Mouse (Mus musculus) thymus, adult 2 months (tissue): Measurements from ENCODE around the gene Psmd12.

Experiments used
- CTCF ChIP-seq: fragments of 200-500 bp; IDR thresholded peaks from 2 replicates; pipeline ENCODE4 v1.5.1; 2012; ENCODE audit warnings: mild to moderate bottlenecking, control low read depth, low read length, moderate library complexity, borderline replicate concordance; ENCODE audit not compliant: control insufficient read depth, poor library complexity, insufficient read depth; ENCODE audit errors: extremely low read depth
- POLR2A ChIP-seq: fragments of 200-500 bp; IDR thresholded peaks from 2 replicates; pipeline ENCODE4 v1.6.1; 2012; ENCODE audit warnings: mild to moderate bottlenecking, low read length, control low read depth, moderate library complexity; ENCODE audit not compliant: control insufficient read depth, poor library complexity, insufficient read depth; ENCODE audit errors: extremely low read depth

- TF ChIP-seq CTCF (no peak), POLR2A (no peak)
These were observed 28.2 kb upstream of the Psmd12 start for GRCm38 (mm10) chr11:107451106-107451505.
